Mouse (Mus musculus): ENCODE results near the gene Gabrp.
A peak's percentile ranks its signal among the peaks of the same experiment; 100 is the strongest.

Gabrp gene

DNA sequence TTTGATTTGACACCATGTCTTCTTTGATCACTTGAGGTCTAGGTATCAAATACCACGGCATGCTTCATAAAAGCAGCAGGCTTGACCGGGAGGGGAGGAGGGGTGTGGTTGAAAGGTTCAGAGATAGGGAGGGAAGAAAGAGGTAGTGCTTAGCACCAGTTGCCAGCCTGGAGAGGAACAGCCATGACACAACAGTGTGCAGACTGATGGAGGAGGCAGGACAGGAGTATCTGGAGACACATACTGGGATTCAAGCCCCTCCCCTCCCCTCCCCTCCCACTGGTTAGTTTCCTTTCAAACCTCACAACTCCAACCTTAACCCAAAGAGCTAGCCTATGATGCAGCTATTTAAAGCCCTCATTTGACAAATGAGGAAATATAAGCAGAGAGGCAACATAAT is 49.2 kb downstream of the Gabrp start:
- DNase-seq (ENCODE audit: low spot score in 2 of 2), result no peak

DNA sequence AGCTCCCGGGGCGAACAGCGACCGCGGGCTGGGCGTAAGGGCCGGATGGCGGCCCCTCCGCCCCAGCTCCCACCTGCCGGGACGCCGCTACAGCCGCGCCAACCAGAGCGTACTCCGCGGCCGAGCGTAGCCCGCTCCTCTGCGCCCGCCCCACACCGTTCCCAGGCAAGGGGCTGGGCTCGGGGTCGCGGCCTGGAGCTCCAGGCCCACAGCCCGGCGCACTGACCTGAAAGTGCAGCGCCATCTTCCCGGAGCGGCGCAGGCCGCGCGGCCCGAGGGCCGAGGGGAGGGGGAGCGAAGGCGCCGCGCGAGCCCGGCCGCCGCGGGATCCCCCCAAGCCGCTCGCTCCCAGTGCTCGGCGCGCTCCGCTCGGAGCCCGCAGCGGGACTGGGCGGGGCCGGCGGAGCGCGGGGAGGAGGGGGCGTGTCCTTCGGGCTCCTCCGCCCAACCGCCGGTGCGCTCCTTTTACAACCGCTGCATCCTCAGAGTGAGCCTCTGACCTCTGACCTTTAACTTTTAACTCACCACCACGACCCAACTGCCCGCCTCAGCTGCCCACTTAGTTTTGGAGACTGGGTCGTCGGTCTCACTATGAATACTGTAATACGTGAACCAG is 65.3 kb downstream of the Gabrp start, which contains the start of gene Ranbp17:
Gene Ranbp17 (minus strand): TSS at position 371 of the 616 bp plus-strand sequence.
- peak; percentile 30 to 66 for DNase-seq (ENCODE audit: low spot score in 2 of 2)

- DNase-seq (ENCODE audit: low spot score in 2 of 2), result peak; percentile 46 to 66
These were observed 65.8 kb downstream of the Gabrp start for GRCm38 (mm10) chr11:33512854-33513375.

- DNase-seq (ENCODE audit: low spot score in 2 of 2), result no peak
These were observed 69.4 kb downstream of the Gabrp start for GRCm38 (mm10) chr11:33509401-33509800.
